Mouse (Mus musculus) telencephalon, adult 2 months (tissue): Measurements from ENCODE around the gene Pwp2.
"Not testable (repeated sequence)": the region's sequence is repeated elsewhere in the genome, so short reads cannot be mapped to it uniquely, and the experiment has no call there.

Experiments
- DNase-seq: peaks from one replicate; pipeline ENCODE4 v3.0.0-alpha.2; 2011; ENCODE audit warnings: low read depth, low spot score

Gene Pwp2

DNA sequence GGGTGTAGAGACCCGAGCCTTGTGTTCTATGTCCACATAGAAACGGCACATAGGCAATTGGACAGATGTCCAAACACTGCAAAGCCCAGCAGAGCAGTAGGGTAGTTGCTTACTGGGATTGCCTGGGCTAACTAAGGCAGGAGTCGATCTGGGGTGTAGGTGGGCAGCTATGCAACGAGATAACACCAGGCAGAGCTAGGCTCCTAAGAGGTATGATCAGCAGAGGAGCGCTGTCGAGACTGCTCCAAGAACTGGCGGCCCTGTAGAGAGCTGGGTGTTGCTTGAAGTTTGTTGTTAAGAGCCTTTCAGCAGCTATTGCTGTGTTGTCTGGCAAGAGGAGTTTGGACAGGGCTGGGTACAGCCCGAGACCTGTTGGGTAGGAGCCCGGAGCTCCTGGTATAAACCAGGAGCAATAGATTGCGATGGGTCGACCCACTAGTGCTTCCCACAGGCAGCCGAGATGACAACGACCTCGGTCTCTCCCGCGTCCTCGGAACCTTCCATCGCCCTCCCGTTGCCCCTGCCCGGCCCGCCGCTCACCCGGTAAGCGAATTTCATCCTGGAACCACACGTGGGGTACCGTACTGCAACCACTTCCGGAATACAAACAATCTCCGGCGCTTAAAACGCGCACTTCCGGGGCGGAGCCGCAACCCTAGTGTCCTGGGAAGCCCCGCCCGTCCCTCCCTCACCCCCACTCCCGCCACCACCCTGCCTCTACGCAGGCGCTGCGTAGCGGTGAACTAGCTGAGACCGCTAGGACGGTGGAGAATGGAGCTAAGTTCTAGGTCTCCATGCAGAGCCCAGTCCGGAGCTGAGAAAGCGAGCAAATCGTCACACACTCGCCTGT, at the start of gene Pwp2:
Gene Pwp2 (minus strand): TSS at position 619 of the 850 bp plus-strand sequence.
- DNase-seq = peak; percentile 93

DNA sequence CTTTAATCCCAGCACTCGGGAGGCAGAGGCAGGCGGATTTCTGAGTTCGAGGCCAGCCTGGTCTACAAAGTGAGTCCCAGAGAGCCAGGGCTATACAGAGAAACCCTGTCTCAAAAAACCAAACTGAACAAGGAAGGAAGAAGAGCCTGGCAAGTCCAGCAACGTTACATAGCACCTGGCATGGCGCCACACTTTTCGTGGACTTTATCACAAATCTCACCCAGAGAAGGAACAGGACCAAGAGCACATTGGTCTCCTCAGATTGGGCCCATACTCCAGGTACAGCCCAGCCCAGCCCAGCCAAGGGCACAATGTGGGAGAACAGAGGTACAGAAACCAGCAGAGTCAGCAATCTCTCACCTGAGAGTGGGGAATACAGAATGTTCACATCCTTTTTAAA, 48.8 kb upstream of the Pwp2 start:
- DNase-seq = no peak

DNA sequence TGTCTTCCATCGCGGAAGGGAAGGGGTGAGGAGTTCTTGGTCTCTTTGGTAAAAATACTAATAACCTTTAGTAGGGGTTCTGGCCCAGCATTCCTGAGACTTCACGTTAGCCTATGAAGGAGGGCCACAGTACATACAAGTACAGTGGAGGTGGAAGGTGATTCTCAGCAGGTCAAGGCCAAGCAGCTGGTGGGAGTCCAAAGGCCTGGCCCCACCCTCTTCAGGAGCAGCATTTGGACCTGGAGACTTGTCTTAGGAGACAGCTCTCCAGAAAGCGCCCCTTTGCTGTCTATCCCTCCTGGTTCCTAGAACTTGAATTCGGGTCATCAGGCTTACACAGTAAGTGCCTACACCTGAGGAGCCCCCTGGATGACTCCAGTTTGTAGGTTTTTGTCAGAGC, 48.2 kb upstream of the Pwp2 start:
- DNase-seq = no peak

DNA sequence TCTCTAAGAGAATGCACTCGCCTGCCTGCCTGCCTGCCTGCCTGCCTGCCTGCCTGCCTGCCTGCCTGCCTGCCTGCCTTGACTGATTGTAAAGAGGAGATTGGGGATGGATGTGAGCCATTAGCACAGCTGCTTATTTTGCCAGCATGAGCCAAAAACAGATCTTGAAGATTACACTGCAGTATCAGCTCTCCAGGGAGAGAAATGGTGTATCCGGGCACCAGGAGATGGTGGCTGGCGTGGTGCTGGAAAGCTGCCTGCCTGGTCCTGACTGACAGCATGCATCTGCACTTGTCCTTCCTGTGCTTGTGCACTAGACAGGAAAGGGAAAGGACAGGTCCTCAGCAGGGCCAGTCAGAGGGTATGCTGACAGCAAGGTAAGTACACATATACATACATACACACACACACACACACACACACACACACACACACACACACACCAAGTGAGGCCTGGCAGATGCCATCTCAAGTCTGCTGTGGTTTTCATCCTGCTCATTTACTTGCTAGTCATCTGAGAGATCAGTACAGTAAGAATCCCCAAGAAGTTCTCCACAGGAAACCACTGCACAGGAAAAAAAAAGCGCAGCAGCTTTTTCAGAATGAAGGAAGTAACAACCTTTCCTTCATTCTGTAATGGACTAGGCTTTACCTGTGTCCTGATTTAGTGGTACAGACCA, 47.5 kb upstream of the Pwp2 start:
- no peak for DNase-seq

DNA sequence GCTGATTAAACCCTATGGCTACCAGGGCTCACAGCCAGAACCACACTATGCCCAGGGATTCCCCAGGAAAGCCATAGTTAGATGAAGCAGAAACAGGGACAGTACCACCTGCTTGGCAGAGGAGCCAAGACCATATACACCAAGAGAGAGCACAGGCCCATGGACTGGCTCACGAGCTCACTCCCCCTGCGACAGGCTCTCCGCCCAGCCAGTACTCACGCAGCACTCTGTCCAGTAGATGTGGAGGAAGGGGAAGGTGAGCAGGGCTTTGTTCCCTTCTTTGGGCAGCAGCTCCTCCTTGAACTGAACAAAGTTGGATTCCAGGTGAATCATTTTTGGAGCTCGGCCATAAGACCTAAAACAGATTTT, 43.6 kb upstream of the Pwp2 start:
- no peak for DNase-seq

DNA sequence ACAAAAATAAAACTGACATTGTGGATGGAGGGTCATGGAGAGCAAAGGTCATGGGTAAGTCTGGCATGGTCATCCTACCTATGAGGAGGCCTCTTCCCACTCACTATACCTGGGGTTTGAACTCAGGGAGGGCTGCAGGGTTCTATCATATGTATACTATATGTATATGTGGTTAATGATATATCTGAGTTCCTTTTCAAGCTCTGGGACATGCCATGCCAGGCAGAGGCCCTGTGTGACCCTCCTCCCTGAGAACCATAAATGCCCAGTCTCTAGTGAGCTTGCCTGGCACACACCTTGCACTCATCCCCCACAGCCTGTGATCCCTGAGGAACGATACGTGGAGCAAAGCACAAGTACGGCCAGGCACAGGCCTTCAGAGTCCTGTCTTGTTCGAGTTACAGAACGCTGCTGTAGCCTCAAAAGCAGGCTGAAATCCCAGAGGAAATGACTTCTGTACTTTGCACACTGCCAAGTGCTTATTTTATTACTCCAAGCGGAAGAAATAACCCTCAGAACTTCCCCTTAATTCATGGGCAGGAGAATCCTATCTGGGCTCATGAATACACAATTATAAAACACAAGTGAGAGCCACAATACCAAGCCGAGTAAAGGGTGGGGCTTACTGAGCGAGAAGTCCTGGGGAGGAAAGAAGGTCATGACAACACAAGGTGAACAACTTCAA, 43.1 kb upstream of the Pwp2 start:
- no peak for DNase-seq

DNA sequence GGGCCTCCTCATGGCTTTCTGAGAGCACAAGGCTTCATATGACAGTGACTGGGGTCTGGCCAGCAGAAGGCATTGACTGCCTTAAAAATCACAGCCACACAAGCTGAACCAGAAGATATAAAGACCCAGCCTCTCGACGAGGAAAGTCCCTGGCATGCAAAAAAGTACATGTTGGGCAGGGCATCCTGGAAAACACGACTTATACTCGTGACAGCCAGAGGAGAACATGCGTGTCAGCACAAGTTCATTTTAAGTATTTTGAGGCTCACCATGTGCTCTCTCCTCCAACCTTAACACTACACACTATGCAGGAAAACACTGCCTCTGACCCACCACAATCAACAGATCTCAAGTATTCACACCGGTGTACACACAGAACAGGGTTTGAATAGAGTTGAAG, 39.2 kb upstream of the Pwp2 start:
- no peak for DNase-seq

DNA sequence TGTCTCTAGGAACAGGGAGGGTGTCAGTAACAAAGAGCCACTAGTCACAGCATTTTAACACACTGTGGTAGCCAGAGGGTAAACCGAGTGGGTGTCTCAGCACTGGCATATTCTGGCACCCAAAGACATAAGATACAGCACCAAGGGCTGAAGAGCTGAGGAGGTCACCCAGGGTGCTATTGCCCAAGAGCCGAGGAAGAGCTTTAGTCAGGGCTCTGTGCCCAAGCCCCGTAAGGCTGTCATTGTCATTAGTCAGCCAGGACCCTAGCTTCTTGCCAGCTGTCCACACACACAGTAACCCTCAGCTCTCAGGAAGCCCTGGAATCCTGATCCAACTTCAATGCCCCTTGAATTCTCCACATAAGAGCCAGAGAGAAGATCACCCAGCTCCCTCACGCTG, 38.0 kb upstream of the Pwp2 start:
- DNase-seq = no peak

DNA sequence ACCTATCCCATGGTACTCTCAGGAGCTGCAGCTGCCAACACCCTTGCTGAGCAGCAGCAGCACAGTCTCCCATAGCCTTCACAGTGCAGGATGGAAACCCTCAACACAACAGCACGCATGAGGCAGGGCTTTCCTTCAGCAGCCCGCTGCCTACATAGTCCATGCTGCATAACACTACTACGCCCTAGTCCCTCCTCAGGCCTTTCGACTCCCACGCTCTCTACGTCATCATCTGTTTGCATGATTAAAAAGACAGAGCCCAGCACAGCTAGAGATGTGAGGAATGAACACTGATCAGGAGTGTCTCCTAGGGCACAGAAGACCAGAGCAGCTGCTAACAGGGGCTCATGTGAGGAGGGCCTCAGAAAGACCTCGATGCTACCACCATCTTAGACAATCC, 36.4 kb upstream of the Pwp2 start:
- no peak for DNase-seq

DNA sequence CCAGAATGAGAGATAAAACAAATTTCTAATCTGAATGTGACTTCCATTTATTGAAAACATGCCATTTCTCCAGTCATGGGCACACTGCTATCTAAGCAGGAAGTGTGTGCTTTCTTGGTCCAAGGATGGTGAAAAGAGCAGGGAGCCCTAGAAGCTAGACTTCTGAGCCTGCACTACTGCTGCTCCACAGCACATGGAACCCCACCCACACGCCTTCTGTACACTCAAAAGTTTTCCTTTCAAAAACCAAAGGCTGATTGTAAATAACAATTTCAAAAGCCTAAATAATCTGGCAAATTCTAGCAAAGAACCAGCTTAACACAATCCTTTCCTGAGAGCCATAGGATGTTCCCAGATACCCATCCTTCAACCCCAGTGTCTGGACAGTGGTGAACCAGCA, 34.6 kb upstream of the Pwp2 start:
- peak; percentile 50 for DNase-seq

DNA sequence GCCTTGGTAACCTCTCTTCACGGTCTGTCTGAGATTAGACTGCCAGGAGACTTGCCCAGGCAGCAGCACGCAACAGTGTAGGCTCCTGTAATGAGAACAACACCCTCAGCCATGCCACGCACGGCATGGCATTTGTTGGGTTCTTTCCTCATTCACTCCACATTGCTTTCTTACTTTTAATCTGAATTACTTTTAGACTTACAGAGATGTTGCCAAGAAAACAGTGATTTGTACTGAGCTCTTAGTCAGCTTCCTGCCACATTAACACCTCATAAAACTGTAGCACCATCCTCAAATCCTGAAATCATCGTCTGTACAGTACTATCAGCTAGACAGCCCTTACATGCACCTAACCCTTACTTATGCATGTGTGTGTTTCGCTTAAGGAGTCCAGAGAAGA, 33.6 kb upstream of the Pwp2 start:
- no peak for DNase-seq

DNA sequence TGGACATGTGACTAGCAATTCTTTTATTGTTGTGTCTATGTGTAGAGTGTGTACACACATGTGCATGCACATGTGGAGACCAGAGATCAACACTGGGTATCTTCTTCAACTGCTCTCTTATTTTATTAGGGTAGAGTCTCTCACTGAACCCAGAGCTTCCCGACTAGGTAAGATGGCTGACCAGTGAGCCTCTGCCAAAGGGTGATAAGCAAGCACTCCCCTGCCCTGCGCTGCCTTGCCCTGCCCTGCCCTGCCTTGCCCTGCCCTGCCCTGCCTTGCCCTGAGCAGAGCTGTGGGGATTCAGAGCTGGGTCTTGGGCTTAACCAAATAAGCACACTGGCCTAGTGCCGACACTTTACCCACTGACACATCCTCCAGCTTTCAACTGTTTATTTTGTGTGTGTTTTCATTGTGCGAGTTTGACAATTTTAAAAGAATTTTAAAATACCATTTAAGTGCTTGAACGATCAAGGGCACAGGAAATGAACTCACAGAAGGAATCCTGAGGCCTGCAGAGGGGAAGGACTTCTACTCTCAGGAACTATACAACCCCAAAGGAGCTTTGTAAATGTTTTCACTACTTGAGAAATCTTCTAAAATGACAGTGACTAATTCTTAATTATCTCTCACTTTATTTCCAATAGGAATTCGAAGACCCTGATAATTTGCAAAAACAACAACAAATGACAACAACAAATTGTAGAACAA, 31.6 kb upstream of the Pwp2 start:
- no peak for DNase-seq

DNA sequence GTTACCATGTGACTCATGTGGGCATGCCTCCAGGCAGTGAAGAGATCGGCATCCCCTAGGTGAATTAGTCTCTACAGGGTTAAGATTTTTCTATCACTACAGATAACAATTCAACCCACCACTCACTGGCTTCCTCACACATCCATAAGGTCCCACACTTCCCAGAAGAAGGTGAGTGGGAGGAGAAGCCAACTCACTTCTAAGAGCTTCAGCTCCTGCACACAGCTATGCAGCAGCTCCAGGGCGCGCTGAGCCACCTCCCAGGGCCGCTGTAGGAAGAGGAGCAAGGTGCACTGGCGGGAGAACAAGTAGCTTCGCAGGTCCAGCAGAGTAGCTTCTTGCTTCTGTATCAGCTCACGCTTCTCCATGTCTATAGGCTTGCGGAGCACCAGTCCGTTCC, 29.4 kb upstream of the Pwp2 start:
- DNase-seq = no peak

DNA sequence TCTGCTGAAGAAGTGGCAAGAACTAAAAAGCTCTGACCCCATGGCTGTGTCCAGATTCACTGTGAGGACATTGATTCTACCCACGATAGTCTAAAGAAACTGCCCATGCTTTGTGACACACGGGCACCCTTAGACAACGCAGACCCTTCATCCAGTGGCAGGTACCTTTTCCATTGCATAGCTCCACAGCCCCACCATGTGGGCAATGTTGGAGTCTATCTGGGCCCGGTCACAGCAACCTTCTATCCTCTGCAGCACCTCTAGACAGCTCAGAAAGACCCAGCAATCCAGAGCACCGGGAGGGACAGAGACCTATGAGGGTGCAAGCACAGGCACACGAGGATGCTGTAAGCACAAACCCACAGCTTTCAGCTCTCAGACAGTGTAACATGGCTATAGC, 26.4 kb upstream of the Pwp2 start:
- DNase-seq = no peak

DNA sequence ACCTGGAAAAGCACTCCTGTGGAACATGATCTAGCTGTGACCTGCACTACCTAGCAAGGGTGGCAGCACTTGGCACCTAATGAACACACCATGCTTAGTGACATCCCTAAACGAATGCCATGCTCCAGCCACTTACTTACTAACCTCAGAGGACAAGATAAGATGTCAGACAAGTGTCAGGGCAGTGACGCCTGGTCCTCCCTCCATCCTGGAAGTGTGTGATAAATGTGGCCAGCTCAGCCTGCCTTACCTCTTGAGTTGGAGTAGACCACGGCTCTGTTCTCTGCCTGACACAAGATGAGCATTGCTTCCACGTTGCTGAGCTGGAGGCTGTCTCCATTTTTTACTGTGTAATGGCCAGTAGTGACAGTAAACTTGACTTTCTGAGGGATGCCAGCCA, 16.2 kb upstream of the Pwp2 start:
- DNase-seq = no peak

DNA sequence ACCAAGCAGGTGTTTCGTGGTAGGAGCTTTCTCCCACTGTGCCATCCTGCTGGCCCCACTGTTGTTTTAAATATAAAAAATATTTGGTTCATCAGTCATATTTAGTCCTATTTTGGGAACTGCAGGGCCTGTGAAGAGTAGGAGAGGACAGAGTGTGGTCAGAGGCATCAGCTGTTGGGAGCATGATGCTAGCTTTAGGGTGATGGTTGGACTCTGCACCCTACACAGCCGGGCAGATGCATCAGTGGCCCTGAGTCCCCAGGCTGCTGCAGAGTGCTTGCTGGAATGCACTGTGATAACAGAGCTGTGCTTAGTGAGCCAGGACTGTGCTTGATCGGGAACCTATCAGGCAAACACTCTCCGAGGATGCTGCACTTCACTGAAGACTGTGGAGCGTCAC, 8.0 kb upstream of the Pwp2 start:
- no peak for DNase-seq

DNA sequence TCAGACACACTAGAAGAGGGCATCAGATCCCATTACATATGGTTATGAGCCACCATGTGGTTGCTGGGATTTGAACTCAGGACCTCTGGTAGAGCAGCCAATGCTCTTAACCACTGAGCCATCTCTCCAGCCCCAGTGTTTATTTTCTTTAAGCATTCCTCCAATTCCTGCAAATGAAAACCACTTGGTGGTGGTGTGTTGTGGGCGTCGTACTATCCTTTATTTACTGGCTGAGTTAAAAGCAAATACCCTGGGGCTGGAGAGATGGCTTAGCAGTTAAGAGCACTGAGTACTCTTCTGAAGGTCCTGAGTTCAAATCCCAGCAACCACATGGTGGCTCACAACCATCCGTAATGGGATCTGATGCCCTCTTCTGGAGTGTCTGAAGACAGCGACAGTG, 1.1 kb upstream of the Pwp2 start:
- DNase-seq = not testable (repeated sequence)

DNA sequence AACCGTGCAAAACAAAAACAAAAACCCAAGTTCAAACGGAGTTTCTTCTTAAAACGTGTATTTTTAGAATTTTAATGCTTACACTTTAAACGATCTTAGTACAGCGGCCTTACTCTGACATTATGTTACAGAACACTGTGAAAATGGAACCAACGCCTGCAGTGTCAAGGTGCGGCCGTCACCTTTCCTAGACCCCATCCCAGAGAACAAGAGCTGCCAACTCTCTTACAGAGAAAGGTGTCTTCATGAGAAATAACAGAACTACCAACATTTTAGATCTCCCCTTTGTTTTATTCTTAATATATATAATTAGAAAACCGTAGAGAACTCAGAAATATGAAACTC, 404 bp upstream of the Pwp2 start:
- no peak for DNase-seq

DNA sequence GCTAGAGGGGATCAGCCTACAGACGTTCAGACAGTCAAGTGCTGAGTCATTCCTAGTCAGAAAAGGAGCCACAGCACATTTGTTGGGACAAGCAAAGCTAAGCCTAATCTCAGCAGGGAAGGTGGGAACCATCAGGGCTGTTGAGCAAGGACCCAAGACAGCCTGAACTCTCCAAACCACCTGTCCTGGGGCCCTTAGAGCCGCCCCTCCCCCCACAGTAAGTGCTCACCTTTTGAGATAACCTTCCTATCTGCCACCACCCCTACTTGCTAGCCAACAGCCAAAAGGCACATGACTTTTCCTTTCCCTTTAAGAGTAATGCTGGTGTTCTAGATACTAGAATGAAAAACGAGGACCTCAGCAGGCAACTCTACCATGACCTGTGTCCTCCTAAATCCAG, 1.4 kb downstream of the Pwp2 start:
- DNase-seq = no peak

DNA sequence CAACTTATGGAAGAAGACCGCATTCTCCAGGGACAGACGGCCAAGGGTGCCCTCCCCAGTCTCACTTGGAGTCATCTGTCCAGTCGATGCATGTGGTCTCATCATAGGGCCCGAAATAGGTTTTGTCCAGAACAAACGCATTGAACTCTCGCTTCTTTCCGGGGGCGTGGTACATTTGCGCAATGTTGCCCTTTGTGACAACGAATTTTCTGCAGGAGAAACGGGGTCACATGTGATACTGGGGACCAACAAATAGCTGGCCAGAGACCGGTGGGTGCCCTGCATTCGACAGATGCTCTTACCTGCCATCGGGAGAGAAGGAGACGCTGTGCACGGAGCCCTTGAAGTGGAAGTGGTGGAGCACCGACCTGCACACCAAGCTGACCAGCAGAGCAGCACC, 2.6 kb downstream of the Pwp2 start:
- DNase-seq = no peak

DNA sequence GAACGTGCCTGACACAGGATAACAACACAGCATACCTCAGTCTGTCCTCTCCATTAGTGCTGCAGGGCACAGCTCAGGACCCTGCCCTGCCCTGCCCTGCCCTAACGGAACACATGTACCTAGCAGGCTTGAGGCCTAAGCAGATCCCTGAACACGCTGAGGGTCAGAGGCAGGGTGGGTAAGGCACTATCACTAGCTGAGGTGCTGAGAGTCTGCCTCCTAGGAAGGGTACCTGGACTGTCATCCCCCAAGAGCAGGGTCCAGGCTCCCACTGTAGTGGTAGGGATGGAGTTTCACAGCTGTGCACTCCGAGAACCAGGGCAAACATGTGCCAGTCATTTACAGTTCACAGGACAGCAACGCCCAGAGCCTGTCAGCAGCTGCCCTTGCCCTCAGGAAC, 10.5 kb downstream of the Pwp2 start:
- DNase-seq = no peak

DNA sequence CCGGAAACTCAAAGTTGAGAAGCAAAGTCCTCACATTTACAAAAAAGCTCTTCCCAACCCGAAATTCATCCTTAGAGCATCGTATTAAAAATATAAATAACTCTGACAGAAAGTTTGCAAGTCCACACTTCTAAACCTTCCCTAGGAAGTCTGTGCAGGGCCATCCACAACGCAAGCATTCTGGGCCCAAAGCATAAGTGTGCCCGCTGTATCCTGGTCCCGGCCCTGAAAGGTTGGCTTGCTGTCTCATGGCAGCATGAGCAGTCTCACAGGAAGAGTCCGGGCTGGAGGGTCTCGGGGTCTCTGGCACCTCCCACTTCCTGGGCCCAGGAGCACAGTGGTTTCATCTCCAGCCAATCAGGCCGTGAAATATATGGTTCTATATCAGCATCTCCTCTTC, 13.4 kb downstream of the Pwp2 start:
- DNase-seq = no peak
